Mouse (Mus musculus): ENCODE results near the gene Ptpn11. TPM values are rescaled to one million over a fixed set of nuclear protein-coding genes. Genes with fewer than 3 reads are reported as not detected.

Ptpn11 gene
- polyA plus RNA-seq, 1 experiment from 2014 or later: 25.6 TPM

DNA sequence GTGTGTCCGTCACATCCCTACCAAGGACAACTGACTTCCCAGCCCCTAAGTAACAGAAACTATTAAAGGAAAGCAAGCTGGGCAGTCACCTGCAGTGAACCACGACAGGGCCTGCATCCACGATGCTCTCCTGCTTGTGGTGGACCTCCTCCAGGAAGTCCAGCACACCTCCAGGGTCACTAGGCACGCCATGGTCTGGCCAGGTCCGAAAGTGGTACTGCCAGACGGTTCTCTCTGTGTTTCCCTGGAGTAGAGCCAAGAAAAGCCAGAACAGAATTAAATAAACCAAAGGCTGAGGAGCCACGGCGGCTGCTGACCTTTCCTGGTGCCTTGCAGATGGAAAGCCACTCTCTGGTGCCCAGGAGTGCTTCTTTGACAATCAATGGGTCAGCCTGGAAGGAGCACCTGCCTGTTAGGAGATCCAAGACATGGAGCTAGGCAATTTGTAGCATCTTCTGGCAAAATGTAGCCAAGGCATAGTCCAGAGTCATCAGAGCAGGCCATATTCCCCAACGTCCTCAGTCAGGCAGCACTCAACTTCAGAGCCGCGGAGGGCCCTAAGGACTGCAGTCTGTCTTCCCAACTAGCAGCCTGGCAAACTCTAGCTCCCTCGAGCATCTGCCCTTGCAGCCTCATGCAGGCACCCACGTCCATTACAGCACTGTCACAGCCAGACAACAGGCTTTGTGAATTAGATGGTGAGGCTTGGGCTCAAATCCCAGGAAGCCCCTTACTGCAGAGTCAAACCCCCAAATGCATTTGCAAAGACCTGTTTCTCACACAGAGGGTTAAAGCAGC lies 46.6 kb downstream of the Ptpn11 start:
- no peak overlapping the region for H3K4me3 ChIP-seq (ENCODE audit: low read depth, low read length)
- H3K4me1 ChIP-seq (ENCODE audit: insufficient read depth): no peaks in the 10 kb centered on the region
- no peak overlapping the region for H3K9ac ChIP-seq
- no peaks in the 10 kb centered on the region for H3K9me3 ChIP-seq (ENCODE audit: low read depth, low read length)
- H3K27me3 ChIP-seq (ENCODE audit: insufficient read depth, low read length): no peaks in the 10 kb centered on the region
- no peak overlapping the region for H3K27ac ChIP-seq (ENCODE audit: low read depth)
- H3K4me2 ChIP-seq: no peak overlapping the region
- TF ChIP-seq CTCF (IDR thresholded peaks at IDR 0.05; ENCODE audit: low read depth): no peak
- ATAC-seq (ENCODE audit: insufficient read depth) (no peak), DNase-seq (no peak)
- peaks cover 94% of the 10 kb centered on the region for H3K36me3 ChIP-seq (ENCODE audit: insufficient read depth)
- 76% methylated on average over 13 of the region's 13 CpGs for WGBS

DNA sequence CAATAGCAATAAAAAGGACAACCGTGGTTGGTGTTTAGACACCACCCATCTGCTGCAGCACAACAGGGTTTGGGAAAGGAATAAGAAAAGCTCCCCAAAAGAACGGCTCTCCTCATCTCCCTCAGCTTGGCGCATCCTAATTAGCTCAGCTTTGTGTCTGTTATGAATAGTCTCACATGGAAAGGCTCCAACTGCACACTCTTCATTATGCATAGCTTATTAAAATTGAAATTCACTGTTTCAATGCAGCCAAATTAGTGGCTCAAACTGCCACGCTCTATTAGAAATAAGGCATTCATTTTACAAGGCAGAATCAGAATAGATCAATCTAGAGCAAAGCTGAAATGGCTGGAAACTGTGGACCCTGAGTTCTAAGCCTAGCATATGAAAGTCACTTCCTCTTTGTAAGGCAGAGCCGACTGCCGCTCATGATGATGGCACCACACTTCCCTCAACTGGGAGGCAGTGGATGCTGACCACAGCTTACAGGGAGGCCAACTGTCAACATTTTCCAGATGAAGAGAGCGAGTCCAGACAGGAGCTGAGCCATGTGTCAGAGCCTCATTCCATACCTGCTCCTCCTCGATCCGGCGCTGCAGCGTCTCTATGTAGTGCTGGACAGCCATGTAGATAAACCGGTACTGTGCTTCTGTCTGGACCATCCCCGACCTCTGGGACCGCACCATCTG lies 48.6 kb downstream of the Ptpn11 start:
- peaks cover 93% of the 10 kb centered on the region for H3K36me3 ChIP-seq (ENCODE audit: insufficient read depth)
- no peak overlapping the region for H3K4me2 ChIP-seq
- no peaks in the 10 kb centered on the region for H3K4me1 ChIP-seq (ENCODE audit: insufficient read depth)
- H3K9ac ChIP-seq: no peak overlapping the region
- no peaks in the 10 kb centered on the region for H3K9me3 ChIP-seq (ENCODE audit: low read depth, low read length)
- no peak overlapping the region for H3K4me3 ChIP-seq (ENCODE audit: low read depth, low read length)
- no peak for TF ChIP-seq CTCF (IDR thresholded peaks at IDR 0.05; ENCODE audit: low read depth)
- H3K27ac ChIP-seq (ENCODE audit: low read depth): no peak overlapping the region
- no peak for ATAC-seq (ENCODE audit: insufficient read depth)
- 91% methylated on average over 14 of the region's 14 CpGs for WGBS
- no peaks in the 10 kb centered on the region for H3K27me3 ChIP-seq (ENCODE audit: insufficient read depth, low read length)
- no peak for DNase-seq

DNA sequence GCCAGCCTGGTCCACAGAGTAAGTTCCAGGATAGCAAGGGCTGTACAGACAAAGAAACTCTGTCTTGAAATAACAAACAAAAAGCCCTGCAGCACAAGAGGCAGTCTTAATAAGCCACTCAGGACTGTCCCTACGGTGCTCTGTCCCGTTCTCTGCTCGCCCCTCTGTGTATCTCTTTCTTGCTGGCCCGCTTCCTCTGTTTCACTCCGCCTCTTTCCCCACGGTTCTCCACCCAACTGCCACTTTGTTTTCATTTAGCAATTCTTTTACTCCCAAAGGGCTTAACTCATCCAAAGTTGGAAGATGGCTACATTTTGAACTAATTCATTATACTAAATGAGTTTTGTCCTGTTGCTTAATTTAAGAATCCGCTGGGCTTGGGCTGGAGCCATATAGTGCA lies 50.9 kb downstream of the Ptpn11 start:
- Histone ChIP-seq H3K4me1 (ENCODE audit: insufficient read depth) (no peaks in the 10 kb centered on the region), H3K9me3 (ENCODE audit: low read depth, low read length) (no peaks in the 10 kb centered on the region), H3K27me3 (ENCODE audit: insufficient read depth, low read length) (no peaks in the 10 kb centered on the region), H3K36me3 (ENCODE audit: insufficient read depth) (peaks cover 93% of the 10 kb centered on the region), H3K9ac (no peak overlapping the region), H3K4me2 (no peak overlapping the region), H3K4me3 (ENCODE audit: low read depth, low read length) (no peak overlapping the region), H3K27ac (ENCODE audit: low read depth) (no peak overlapping the region)
- no peak for TF ChIP-seq CTCF (IDR thresholded peaks at IDR 0.05; ENCODE audit: low read depth)
- WGBS: 66% methylated on average over 7 of the region's 7 CpGs
- ATAC-seq (ENCODE audit: insufficient read depth): no peak
- no peak for DNase-seq

DNA sequence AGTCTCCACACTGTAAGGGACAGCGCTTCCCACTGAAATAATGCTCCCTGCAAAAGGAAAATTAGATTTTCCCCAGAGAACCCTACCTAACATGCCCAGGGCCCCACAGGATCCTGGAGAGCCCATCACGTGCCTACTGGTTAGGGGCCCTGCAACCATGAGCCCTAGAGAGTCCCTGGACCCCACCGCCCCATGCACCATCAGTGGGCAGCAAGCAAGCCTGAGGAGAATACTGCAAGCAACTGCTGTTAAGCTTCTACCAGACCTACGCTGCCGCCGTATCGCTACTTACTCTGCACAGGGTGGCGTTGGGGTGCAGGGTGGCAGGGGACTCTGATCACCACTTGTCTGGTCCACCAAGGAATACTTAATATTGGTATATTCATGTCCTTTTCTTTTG lies 54.1 kb downstream of the Ptpn11 start:
- Histone ChIP-seq H3K27me3 (ENCODE audit: insufficient read depth, low read length) (no peaks in the 10 kb centered on the region), H3K4me1 (ENCODE audit: insufficient read depth) (no peaks in the 10 kb centered on the region), H3K9ac (no peak overlapping the region), H3K36me3 (ENCODE audit: insufficient read depth) (peaks cover 93% of the 10 kb centered on the region), H3K4me2 (no peak overlapping the region), H3K4me3 (ENCODE audit: low read depth, low read length) (no peak overlapping the region), H3K9me3 (ENCODE audit: low read depth, low read length) (no peaks in the 10 kb centered on the region), H3K27ac (ENCODE audit: low read depth) (no peak overlapping the region)
- 96% methylated on average over 8 of the region's 8 CpGs for WGBS
- TF ChIP-seq CTCF (IDR thresholded peaks at IDR 0.05; ENCODE audit: low read depth): no peak
- DNase-seq: no peak
- no peak for ATAC-seq (ENCODE audit: insufficient read depth)

DNA sequence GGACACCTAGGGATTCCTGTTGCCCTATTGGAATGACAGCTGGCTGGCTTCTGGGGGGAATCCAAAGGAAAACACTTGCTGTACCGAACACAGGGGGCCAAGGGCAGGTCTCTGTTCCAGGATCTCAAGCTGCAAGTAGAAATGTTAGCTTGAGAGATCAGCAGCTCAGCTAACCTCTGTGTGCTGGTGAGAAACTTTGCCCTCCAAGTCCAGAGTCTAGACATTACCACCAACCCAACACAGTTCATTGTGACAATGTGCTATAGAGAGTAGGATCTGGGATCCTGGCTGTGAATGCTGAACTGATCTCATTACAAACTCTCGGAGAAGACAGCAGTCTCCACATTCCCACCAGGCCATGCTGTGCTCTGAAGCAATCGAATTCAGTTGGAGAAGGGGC lies 59.4 kb downstream of the Ptpn11 start:
- Histone ChIP-seq H3K36me3 (ENCODE audit: insufficient read depth) (peaks cover 69% of the 10 kb centered on the region), H3K9ac (no peak overlapping the region), H3K4me3 (ENCODE audit: low read depth, low read length) (no peak overlapping the region), H3K4me1 (ENCODE audit: insufficient read depth) (no peaks in the 10 kb centered on the region), H3K27ac (ENCODE audit: low read depth) (no peak overlapping the region), H3K9me3 (ENCODE audit: low read depth, low read length) (no peaks in the 10 kb centered on the region), H3K4me2 (no peak overlapping the region), H3K27me3 (ENCODE audit: insufficient read depth, low read length) (no peaks in the 10 kb centered on the region)
- TF ChIP-seq CTCF (IDR thresholded peaks at IDR 0.05; ENCODE audit: low read depth): no peak
- 91% methylated on average over 3 of the region's 3 CpGs for WGBS
- DNase-seq (no peak), ATAC-seq (ENCODE audit: insufficient read depth) (no peak)

DNA sequence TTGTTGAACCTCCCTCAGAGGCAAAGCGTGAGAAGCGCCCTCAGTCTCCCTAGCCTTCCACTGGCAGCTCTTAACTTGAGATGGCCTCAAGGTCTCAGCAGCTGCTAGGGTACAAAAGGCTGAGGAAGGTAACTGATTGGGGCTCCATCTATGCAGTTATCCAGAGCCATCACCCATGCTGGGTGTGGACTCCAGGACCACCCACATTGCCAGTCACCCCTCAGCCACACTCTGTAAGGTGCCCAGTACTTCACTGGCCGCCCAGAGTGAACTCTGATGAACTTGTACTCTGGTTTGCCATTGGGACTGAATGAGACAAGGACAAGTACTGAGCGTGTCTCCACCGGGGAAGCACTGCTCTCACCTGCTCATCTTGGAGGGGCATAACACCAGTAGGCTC lies 61.9 kb downstream of the Ptpn11 start:
- Histone ChIP-seq H3K4me3 (ENCODE audit: low read depth, low read length) (no peak overlapping the region), H3K27me3 (ENCODE audit: insufficient read depth, low read length) (no peaks in the 10 kb centered on the region), H3K4me1 (ENCODE audit: insufficient read depth) (no peaks in the 10 kb centered on the region), H3K4me2 (no peak overlapping the region), H3K9ac (no peak overlapping the region), H3K36me3 (ENCODE audit: insufficient read depth) (peaks cover 43% of the 10 kb centered on the region), H3K27ac (ENCODE audit: low read depth) (no peak overlapping the region), H3K9me3 (ENCODE audit: low read depth, low read length) (no peaks in the 10 kb centered on the region)
- DNase-seq (no peak), ATAC-seq (ENCODE audit: insufficient read depth) (no peak)
- no peak for TF ChIP-seq CTCF (IDR thresholded peaks at IDR 0.05; ENCODE audit: low read depth)
- 87% methylated on average over 5 of the region's 5 CpGs for WGBS

DNA sequence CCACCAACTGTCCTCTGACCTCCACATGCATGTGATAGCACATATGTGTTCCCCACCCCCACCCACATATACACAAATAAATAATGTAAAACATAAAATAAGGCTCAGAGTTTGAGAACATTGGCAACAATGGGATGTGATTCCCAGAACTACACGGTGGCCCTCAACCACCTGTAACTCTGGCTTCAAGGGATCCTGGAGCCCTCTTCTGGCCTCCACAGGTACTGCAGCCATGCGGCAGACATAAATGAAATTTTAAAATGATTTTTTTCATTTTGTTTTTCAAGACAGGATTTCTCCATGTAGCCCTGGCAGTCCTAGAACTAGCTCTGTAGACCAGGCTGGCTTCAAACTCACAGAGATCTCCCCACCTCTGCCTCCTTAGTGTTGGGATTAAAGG lies 65.1 kb downstream of the Ptpn11 start:
- Histone ChIP-seq H3K27me3 (ENCODE audit: insufficient read depth, low read length) (no peaks in the 10 kb centered on the region), H3K9ac (no peak overlapping the region), H3K4me3 (ENCODE audit: low read depth, low read length) (no peak overlapping the region), H3K27ac (ENCODE audit: low read depth) (no peak overlapping the region), H3K4me2 (no peak overlapping the region), H3K36me3 (ENCODE audit: insufficient read depth) (peaks cover 14% of the 10 kb centered on the region; the same call in 1 of the 2 replicates), H3K9me3 (ENCODE audit: low read depth, low read length) (no peaks in the 10 kb centered on the region), H3K4me1 (ENCODE audit: insufficient read depth) (no peaks in the 10 kb centered on the region)
- DNase-seq (no peak), ATAC-seq (ENCODE audit: insufficient read depth) (no peak)
- TF ChIP-seq CTCF (IDR thresholded peaks at IDR 0.05; ENCODE audit: low read depth): peak; percentile 61
- WGBS: 75% methylated on average over 2 of the region's 2 CpGs
